Mouse (Mus musculus) limb, embryonic 10.5 days (tissue): ENCODE measurements at regions not wholly inside any gene's neighbourhood (a gene's known extent, or its start where the extent isn't known, plus 50 kb on each side); places are given as distances from the start of the nearest gene placed in this dataset.

Experiments
- DNase-seq: peaks from one replicate; pipeline ENCODE4 v3.0.0-alpha.2; 2017; ENCODE audit warnings: low spot score
- H3K27ac ChIP-seq: fragments of 300-500 bp; sonication (generic); 2 replicates; pipeline ENCODE4 v1.5.1; 2016; ENCODE audit warnings: mild to moderate bottlenecking
- H3K27me3 ChIP-seq: fragments of 300-500 bp; sonication (generic); 2 replicates; pipeline ENCODE4 v1.6.1; 2016; ENCODE audit warnings: low read depth, mild to moderate bottlenecking; ENCODE audit not compliant: poor library complexity, severe bottlenecking
- H3K36me3 ChIP-seq: fragments of 300-500 bp; sonication (generic); 2 replicates; pipeline ENCODE4 v1.6.1; 2016; ENCODE audit warnings: mild to moderate bottlenecking, moderate library complexity
- H3K4me1 ChIP-seq: fragments of 300-500 bp; sonication (generic); 2 replicates; pipeline ENCODE4 v1.6.1; 2016
- H3K4me3 ChIP-seq: fragments of 300-500 bp; sonication (generic); 2 replicates; pipeline ENCODE4 v1.5.1; 2016; ENCODE audit warnings: mild to moderate bottlenecking, moderate library complexity
- H3K9me3 ChIP-seq: fragments of 300-500 bp; sonication (generic); replicated peaks from 2 replicates; pipeline ENCODE4 v1.6.1; 2016; ENCODE audit warnings: mild to moderate bottlenecking
- WGBS: fragments of 180-500 bp; shearing (Covaris S2); methylation state at CpG from one replicate; pipeline ENCODE4 v1.1.7; 2016; 5-methylcytosine and 5-hydroxymethylcytosine counted together

DNA sequence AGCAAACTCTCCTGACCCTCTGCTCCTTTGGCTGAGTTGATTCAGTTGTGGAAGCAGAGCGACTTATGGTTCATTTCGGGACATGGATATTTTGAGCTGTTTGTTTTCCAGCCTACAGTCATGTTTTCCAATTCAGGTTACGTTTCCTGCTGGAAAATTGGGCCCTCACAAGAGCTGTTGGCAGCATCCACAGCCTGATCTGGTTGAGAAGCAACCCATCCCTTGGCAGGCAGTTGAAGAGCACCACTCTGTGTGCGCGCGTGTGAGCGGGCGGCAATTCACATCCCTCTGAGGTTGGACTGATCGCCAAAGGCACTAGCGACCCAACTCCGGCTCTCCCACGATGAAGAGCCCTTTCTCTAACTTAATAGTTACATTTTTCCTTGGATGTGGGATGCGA lies 457.1 kb downstream of the Tmem38b start:
- H3K4me1 ChIP-seq = no peaks in the 10 kb centered on the region
- H3K27ac ChIP-seq = no peak overlapping the region
- H3K4me3 ChIP-seq = no peak overlapping the region
- WGBS = 96% methylated on average over 13 of the region's 13 CpGs
- DNase-seq = no peak
- no peaks in the 10 kb centered on the region for H3K9me3 ChIP-seq
- no peaks in the 10 kb centered on the region for H3K36me3 ChIP-seq
- no peaks in the 10 kb centered on the region for H3K27me3 ChIP-seq

GRCm38 (mm10) chr4:54313804-54314203 lies 488.0 kb downstream of the Tmem38b start:
- H3K9me3 ChIP-seq = no peaks in the 10 kb centered on the region
- no peak for DNase-seq
- no peaks in the 10 kb centered on the region for H3K27me3 ChIP-seq
- H3K36me3 ChIP-seq = no peaks in the 10 kb centered on the region
- H3K4me3 ChIP-seq = no peak overlapping the region
- 86% methylated on average over 1 of the region's 1 CpGs for WGBS
- no peak overlapping the region for H3K27ac ChIP-seq
- H3K4me1 ChIP-seq = no peaks in the 10 kb centered on the region

GRCm38 (mm10) chr4:54324851-54325250 lies 499.0 kb downstream of the Tmem38b start:
- 62% methylated on average over 5 of the region's 5 CpGs for WGBS
- DNase-seq = no peak

GRCm38 (mm10) chr4:54328273-54328672 lies 502.4 kb downstream of the Tmem38b start:
- Histone ChIP-seq H3K4me1 (peaks cover 21% of the 10 kb centered on the region), H3K9me3 (no peaks in the 10 kb centered on the region), H3K4me3 (no peak overlapping the region), H3K36me3 (no peaks in the 10 kb centered on the region), H3K27me3 (no peaks in the 10 kb centered on the region), H3K27ac (no peak overlapping the region)
- no peak for DNase-seq
- 91% methylated on average over 5 of the region's 5 CpGs for WGBS

More at GRCm38 (mm10) chr4:54324851-54325250, 499.0 kb downstream of the Tmem38b start:
- no peaks in the 10 kb centered on the region for H3K9me3 ChIP-seq
- H3K36me3 ChIP-seq = no peaks in the 10 kb centered on the region
- H3K27ac ChIP-seq = 0 out of 2 replicates have a peak overlapping the region, but pooled peaks have one; percentile 19
- H3K27me3 ChIP-seq = no peaks in the 10 kb centered on the region
- no peak overlapping the region for H3K4me3 ChIP-seq
- H3K4me1 ChIP-seq = peaks cover 7% of the 10 kb centered on the region

- no peak for DNase-seq
- H3K4me3 ChIP-seq = no peak overlapping the region
- no peak overlapping the region for H3K27ac ChIP-seq
- no peaks in the 10 kb centered on the region for H3K27me3 ChIP-seq
- no peaks in the 10 kb centered on the region for H3K9me3 ChIP-seq
- WGBS = 84% methylated on average over 17 of the region's 17 CpGs
- no peaks in the 10 kb centered on the region for H3K36me3 ChIP-seq
- peaks cover 25% of the 10 kb centered on the region for H3K4me1 ChIP-seq
Observed at GRCm38 (mm10) chr4:54328711-54329427, 503.0 kb downstream of the Tmem38b start.

DNA sequence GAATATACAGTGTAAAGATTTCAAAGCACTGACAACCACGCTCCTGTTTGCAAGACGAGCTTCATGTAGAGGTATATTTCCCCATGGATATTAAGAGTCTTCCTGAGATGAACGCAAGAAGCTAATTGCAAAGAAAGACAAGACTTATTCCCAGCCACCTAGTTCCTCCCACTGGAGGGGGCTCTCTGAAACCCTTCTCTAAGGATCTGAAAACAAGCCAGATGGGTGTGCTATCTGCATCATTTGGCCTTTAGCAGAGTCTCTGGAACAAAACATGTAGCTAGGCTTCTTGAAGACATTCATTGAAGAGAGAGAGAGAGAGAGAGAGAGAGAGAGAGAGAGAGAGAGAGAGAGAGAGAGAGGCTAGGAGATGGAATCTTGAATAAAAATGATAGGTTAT lies 504.8 kb downstream of the Tmem38b start:
- no peak for DNase-seq
- H3K4me1 ChIP-seq = peaks cover 18% of the 10 kb centered on the region
- no peaks in the 10 kb centered on the region for H3K9me3 ChIP-seq
- no peaks in the 10 kb centered on the region for H3K27me3 ChIP-seq
- H3K27ac ChIP-seq = peak overlapping the region; percentile 85; the same call in 1 of the 2 replicates
- H3K4me3 ChIP-seq = no peak overlapping the region
- 90% methylated on average over 3 of the region's 3 CpGs for WGBS
- H3K36me3 ChIP-seq = no peaks in the 10 kb centered on the region

DNA sequence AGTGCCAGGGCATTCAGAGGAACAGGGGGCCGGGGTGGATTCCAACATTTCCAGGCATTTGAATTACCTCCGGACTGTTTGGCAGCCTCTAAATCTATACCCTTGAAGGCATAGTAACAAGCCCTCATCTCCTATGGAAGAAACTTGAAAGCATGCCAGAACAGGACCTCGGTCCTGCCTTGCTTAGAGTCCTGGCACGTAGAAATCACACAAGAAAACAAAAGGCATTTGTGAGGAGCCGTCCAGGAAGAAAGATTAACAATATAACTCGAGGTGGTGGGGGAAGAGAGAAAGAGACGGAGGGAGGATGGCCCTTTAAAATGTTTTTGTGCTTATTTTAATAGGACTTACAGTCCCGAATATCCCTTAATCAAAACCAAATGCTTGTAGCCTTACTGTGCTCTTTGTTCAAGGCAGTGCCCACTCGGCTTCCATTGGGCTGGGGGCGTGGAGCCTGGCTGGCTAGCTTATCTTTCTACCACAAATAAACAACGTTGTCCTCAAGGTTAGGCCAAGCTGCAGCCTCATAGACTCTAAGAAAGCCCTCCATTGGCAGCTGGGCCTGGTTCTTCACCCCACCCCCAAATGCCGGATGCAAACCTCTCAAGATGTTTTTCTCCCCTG lies 505.9 kb downstream of the Tmem38b start:
- H3K27ac ChIP-seq = peak overlapping the region; percentile 85
- H3K4me3 ChIP-seq = no peak overlapping the region
- H3K36me3 ChIP-seq = no peaks in the 10 kb centered on the region
- peak; percentile 47 for DNase-seq
- peaks cover 18% of the 10 kb centered on the region for H3K4me1 ChIP-seq
- H3K27me3 ChIP-seq = no peaks in the 10 kb centered on the region
- WGBS = 43% methylated on average over 12 of the region's 12 CpGs
- H3K9me3 ChIP-seq = no peaks in the 10 kb centered on the region

- no peak overlapping the region for H3K4me3 ChIP-seq
- no peaks in the 10 kb centered on the region for H3K9me3 ChIP-seq
- no peak for DNase-seq
- H3K36me3 ChIP-seq = no peaks in the 10 kb centered on the region
- 82% methylated on average over 7 of the region's 7 CpGs for WGBS
- H3K27ac ChIP-seq = peak overlapping the region; percentile 85
- H3K4me1 ChIP-seq = peaks cover 18% of the 10 kb centered on the region
- H3K27me3 ChIP-seq = no peaks in the 10 kb centered on the region
Observed at GRCm38 (mm10) chr4:54332261-54332660, 506.4 kb downstream of the Tmem38b start.

DNA sequence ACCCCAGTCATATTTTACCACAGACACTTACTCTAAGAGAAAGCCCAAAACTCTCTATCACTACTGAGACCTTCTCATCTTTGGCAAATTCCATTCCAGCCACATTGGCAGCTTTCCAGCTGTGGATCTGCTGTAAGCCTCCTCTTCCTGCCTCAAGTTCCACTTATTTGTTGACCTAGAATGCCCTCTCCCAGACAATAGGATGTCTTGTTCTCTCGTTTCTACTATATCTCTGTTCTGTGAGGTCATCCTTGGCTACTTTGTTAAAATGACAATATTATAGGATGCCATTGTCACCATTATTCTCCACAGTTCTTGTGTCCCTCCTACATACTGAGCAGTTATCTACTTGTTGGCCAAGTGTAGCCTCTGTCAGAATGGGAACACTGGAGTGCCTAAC lies 512.7 kb downstream of the Tmem38b start:
- Histone ChIP-seq H3K36me3 (no peaks in the 10 kb centered on the region), H3K4me3 (no peak overlapping the region), H3K4me1 (peaks cover 7% of the 10 kb centered on the region; the same call in 1 of the 2 replicates), H3K9me3 (no peaks in the 10 kb centered on the region), H3K27ac (no peak overlapping the region), H3K27me3 (no peaks in the 10 kb centered on the region)
- no peak for DNase-seq
- WGBS = 71% methylated on average over 1 of the region's 1 CpGs

DNA sequence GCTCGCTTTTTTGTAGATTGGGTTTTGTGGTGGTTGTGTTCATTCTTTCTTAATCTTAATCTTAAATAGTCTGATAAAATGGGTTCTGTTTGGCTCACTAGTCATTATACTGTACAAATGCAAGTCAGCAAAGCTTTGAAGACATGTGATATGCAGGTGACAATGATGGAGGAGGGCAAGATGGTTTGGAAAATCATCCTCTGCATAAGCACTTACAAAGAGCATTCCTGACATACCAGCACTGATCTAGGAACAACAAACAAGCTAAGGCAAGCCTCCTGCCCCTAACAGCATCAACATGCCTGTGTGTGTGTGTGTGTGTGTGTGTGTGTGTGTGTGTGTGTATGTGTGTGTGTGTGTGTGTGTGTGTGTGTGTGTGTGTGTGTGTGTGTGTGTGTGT lies 514.3 kb downstream of the Tmem38b start:
- H3K4me3 ChIP-seq = no peak overlapping the region
- 71% methylated on average over 1 of the region's 1 CpGs for WGBS

GRCm38 (mm10) chr4:54353657-54354390 lies 528.0 kb downstream of the Tmem38b start:
- Histone ChIP-seq H3K27ac (no peak overlapping the region), H3K9me3 (no peaks in the 10 kb centered on the region), H3K4me1 (no peaks in the 10 kb centered on the region)

More for the DNA sequence above, 514.3 kb downstream of the Tmem38b start:
- Histone ChIP-seq H3K4me1 (peaks cover 5% of the 10 kb centered on the region; the same call in 1 of the 2 replicates), H3K9me3 (no peaks in the 10 kb centered on the region), H3K36me3 (no peaks in the 10 kb centered on the region), H3K27me3 (no peaks in the 10 kb centered on the region; the same call in 1 of the 2 replicates), H3K27ac (no peak overlapping the region)
- no peak for DNase-seq

DNA sequence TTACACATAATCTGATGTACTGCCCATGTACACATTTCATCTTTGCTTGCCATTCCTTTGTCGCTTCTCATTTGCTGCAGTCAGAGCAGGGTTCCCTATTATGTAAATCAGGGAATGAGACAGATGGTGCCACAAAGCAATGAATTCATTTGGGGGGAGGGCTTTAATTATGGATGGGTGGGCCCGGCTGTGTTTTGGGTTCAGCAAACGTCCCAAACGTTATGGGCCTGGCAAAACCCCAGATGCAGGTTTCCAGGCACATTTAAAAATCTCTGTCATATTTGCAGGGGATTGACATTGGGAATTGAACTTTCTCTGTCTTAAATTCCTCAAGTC lies 528.5 kb downstream of the Tmem38b start:
- DNase-seq = no peak
- Histone ChIP-seq H3K27me3 (no peaks in the 10 kb centered on the region), H3K36me3 (no peaks in the 10 kb centered on the region), H3K27ac (no peak overlapping the region), H3K9me3 (no peaks in the 10 kb centered on the region), H3K4me1 (no peaks in the 10 kb centered on the region), H3K4me3 (no peak overlapping the region)
- WGBS = 49% methylated on average over 4 of the region's 4 CpGs

More at GRCm38 (mm10) chr4:54353657-54354390, 528.0 kb downstream of the Tmem38b start:
- 81% methylated on average over 8 of the region's 8 CpGs for WGBS
- no peaks in the 10 kb centered on the region for H3K36me3 ChIP-seq
- DNase-seq = no peak
- H3K4me3 ChIP-seq = no peak overlapping the region
- H3K27me3 ChIP-seq = no peaks in the 10 kb centered on the region
